Mouse (Mus musculus) spleen, embryonic (tissue): Measurements from ENCODE around the gene Sfmbt1.

Experiments
- CTCF ChIA-PET: fragments of 350-600 bp; sonication (Branson Sonifier 250); formaldehyde crosslinking; loops from one replicate; lab custom pipeline; 2022; lab: Charles Lee

Gene Sfmbt1

GRCm38 (mm10) chr14:30714799-30715617 is at the start of gene Sfmbt1:
Gene Sfmbt1 (plus strand): TSS chr14:30714849.
- CTCF ChIA-PET: no interaction called here

GRCm38 (mm10) chr14:30666061-30666460 is 48.6 kb upstream of the Sfmbt1 start:
- CTCF ChIA-PET: no interaction called here

- CTCF ChIA-PET: no interaction called here
Measured at GRCm38 (mm10) chr14:30666604-30667003, 48.0 kb upstream of the Sfmbt1 start.

- CTCF ChIA-PET: interaction anchor here (1.0 kb wide), 1 partner anchor 54 kb away, joined by 3 read pairs; no protein-coding TSS in a partner anchor
Measured at GRCm38 (mm10) chr14:30670161-30670560, 44.5 kb upstream of the Sfmbt1 start.

- CTCF ChIA-PET: interaction anchor here (0.6 to 1.6 kb wide), 8 partner anchors 36 to 993 kb away, joined by 3 to 11 read pairs (median 6); no protein-coding TSS in a partner anchor
Measured at GRCm38 (mm10) chr14:30671095-30671985, 43.3 kb upstream of the Sfmbt1 start.

GRCm38 (mm10) chr14:30671986-30672312 is 42.7 kb upstream of the Sfmbt1 start:
- CTCF ChIA-PET: interaction anchor here (0.7 to 1.6 kb wide), 3 partner anchors 36 to 88 kb away, joined by 3 to 9 read pairs (median 6); no protein-coding TSS in a partner anchor

GRCm38 (mm10) chr14:30674947-30675346 is 39.7 kb upstream of the Sfmbt1 start:
- CTCF ChIA-PET: interaction anchor here (0.8 kb wide), 1 partner anchor 83 kb away, joined by 3 read pairs; no protein-coding TSS in a partner anchor

GRCm38 (mm10) chr14:30682131-30682530 is 32.5 kb upstream of the Sfmbt1 start:
- CTCF ChIA-PET: no interaction called here

GRCm38 (mm10) chr14:30690685-30691084 is 24.0 kb upstream of the Sfmbt1 start:
- CTCF ChIA-PET: no interaction called here

GRCm38 (mm10) chr14:30692439-30692838 is 22.2 kb upstream of the Sfmbt1 start:
- CTCF ChIA-PET: interaction anchor here (0.6 to 0.7 kb wide), 2 partner anchors 25 to 32 kb away, joined by 4 to 8 read pairs; no protein-coding TSS in a partner anchor

GRCm38 (mm10) chr14:30694786-30695185 is 19.9 kb upstream of the Sfmbt1 start:
- CTCF ChIA-PET: no interaction called here

- CTCF ChIA-PET: interaction anchor here (0.6 kb wide), 3 partner anchors 116 to 495 kb away, joined by 3 to 9 read pairs (median 9); no protein-coding TSS in a partner anchor
Measured at GRCm38 (mm10) chr14:30695609-30696008, 19.0 kb upstream of the Sfmbt1 start.

GRCm38 (mm10) chr14:30697407-30698052 is 17.1 kb upstream of the Sfmbt1 start:
- CTCF ChIA-PET: no interaction called here

GRCm38 (mm10) chr14:30699656-30700055 is 15.0 kb upstream of the Sfmbt1 start:
- CTCF ChIA-PET: interaction anchor here (0.6 to 1.0 kb wide), 3 partner anchors 14 to 83 kb away, joined by 3 to 4 read pairs (median 3); no protein-coding TSS in a partner anchor

GRCm38 (mm10) chr14:30702512-30702911 is 12.1 kb upstream of the Sfmbt1 start:
- CTCF ChIA-PET: no interaction called here

- CTCF ChIA-PET: no interaction called here
Measured at GRCm38 (mm10) chr14:30703079-30703478, 11.6 kb upstream of the Sfmbt1 start.

GRCm38 (mm10) chr14:30704098-30704855 is 10.4 kb upstream of the Sfmbt1 start:
- CTCF ChIA-PET: no interaction called here

- CTCF ChIA-PET: no interaction called here
Measured at GRCm38 (mm10) chr14:30711892-30712291, 2.8 kb upstream of the Sfmbt1 start.

- CTCF ChIA-PET: interaction anchor here (0.7 kb wide), 2 partner anchors 15 to 151 kb away, joined by 4 to 5 read pairs; no protein-coding TSS in a partner anchor
Measured at GRCm38 (mm10) chr14:30713769-30714168, 880 bp upstream of the Sfmbt1 start.

GRCm38 (mm10) chr14:30715618-30716050 is 985 bp downstream of the Sfmbt1 start:
- CTCF ChIA-PET: no interaction called here
